Mouse (Mus musculus) B cell, adult 2 months (primary cell): ENCODE measurements around the gene Hmga2.

Experiments used
- DNase-seq, 2 experiments: peaks; one replicate each; pipeline ENCODE4 v3.0.0; 2022

Gene Hmga2

DNA sequence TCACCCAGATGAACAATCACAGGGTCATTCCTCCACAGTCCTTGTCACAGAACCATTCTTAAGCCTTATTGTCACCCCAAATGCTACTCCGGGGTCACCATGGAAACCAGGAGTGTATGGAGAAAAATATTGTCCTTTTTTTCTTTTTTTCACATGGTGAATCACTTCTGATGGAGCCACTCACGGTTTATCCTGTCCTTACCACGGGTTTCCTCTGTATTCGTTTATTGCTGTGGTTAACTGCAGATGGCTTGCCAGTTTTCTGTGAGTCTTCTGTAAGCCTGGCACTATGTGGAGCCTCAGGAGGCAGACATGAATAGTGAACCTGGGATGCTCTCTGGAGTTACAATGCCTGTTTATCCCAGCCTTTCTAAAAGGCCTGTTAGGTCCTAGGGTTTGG is 53.4 kb downstream of the Hmga2 start:
- no peak for DNase-seq

GRCm38 (mm10) chr10:120422050-120422449 is 54.2 kb downstream of the Hmga2 start:
- no peak for DNase-seq

DNA sequence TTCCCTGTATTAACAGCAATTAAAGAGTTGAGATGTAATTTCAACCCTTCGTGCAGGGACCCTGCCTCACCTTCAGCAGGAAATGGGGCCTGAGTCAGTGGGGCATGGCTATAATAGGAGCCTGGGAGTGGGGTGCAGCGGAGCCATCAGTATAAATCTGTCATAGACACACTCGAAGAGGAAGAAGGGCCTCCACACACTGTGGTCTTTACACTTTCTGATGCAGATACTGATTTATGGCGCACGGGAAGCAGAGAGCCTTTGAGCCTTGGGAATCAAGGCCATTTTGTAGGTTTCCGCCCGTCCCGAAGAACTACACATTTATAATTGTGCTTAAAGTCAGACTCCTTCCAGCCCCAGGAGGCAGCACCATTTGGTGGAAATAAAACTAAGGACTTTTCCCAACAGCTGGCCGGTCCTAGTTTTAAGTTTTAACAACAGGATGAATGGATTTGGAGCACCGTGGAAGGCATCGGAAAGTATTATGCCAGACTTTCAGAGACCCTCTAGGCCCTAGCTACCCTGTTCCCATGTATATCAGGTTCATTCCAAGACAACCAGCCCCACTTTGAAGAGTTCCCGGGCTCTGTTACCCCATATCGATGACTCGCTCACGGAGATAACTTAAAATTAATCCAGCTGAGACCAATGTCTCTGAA is 55.2 kb downstream of the Hmga2 start:
- no peak for DNase-seq

- no peak for DNase-seq
These were observed 57.3 kb downstream of the Hmga2 start for GRCm38 (mm10) chr10:120418738-120419523.

DNA sequence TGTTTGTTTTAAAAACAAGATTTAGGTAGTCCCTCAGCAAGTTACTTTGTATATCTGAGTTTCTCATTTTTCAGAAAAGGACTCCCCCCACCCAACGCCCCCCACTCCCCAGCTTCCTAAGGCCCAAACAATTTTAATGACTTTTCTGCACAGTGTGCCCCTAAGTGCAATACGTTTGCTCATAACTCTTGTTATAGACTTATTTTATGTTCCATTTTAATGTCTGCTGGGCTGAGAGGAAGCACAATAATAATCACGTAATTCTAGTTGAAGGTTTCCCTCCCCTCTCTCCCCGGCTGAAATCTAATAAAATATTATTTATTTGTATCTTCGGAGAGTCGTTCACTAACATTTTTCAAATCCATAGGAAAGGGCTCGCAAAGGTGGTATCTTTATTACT is 58.1 kb downstream of the Hmga2 start:
- no peak for DNase-seq

- DNase-seq: no peak
These were observed 58.7 kb downstream of the Hmga2 start for GRCm38 (mm10) chr10:120417488-120418118.

DNA sequence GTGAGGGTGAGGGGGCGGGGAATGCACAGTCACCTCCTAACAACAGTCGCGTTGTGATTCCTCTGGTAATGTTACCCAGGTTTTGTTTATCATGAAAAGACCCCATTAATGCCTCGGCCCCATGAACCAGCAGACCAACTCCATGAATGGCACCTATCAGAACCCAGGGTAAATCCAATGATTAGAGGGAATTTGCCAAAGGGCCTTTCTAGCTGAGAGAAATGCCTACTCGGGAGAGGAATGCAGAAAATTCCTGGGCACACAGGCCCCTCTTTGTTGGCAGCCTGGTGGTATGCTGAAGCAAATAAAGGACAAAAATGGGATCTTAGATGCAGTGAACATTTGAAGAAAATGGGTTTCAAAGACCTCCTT is 59.2 kb downstream of the Hmga2 start:
- DNase-seq: no peak

- DNase-seq: no peak
These were observed 59.6 kb downstream of the Hmga2 start for GRCm38 (mm10) chr10:120416628-120417027.

GRCm38 (mm10) chr10:120412215-120412614 is 64.1 kb downstream of the Hmga2 start:
- DNase-seq: no peak

GRCm38 (mm10) chr10:120410958-120411357 is 65.3 kb downstream of the Hmga2 start:
- no peak for DNase-seq

- no peak for DNase-seq
These were observed 67.1 kb downstream of the Hmga2 start for GRCm38 (mm10) chr10:120409131-120409530.

- DNase-seq: no peak
These were observed 69.0 kb downstream of the Hmga2 start for GRCm38 (mm10) chr10:120407230-120407629.

DNA sequence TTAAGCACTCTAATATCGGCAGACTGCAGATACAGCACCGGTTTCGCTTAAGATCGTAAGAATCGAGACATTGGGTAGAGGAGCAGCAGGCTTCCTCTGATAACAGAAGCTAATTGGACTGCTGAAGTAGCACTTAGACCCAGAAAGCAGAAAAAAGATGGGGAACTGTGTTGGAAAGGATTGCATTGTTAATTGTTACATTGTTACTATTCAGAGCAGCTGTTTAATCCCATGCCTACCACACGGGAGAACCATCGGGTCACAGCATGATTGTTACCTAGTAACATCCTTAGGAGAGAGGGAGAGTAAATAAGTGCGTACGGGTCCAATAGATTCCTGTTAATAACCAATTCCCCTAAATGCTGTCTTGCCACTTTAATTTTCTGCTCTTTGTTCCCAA is 70.2 kb downstream of the Hmga2 start:
- no peak for DNase-seq

DNA sequence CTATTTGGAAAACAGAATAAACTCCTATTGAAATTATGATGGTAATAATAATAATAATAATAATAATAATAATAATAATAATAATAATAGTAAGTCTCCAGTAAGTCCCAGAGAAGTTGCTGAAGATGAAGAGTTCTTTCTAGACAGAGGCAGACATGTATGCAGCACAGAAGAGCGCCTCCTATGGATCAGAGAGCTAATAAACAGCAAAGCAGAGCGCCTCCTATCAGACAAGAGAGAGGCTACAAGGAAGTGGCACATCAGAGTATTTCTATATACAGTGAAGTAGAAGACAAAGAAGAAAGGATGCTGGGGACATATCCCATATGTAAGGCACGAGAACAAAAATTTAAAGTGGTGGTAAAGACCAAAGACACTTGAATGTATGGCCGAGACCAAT is 70.9 kb downstream of the Hmga2 start:
- no peak for DNase-seq

- DNase-seq: no peak
These were observed 73.3 kb downstream of the Hmga2 start for GRCm38 (mm10) chr10:120402966-120403365.

GRCm38 (mm10) chr10:120401787-120402186 is 74.5 kb downstream of the Hmga2 start:
- DNase-seq: no peak

DNA sequence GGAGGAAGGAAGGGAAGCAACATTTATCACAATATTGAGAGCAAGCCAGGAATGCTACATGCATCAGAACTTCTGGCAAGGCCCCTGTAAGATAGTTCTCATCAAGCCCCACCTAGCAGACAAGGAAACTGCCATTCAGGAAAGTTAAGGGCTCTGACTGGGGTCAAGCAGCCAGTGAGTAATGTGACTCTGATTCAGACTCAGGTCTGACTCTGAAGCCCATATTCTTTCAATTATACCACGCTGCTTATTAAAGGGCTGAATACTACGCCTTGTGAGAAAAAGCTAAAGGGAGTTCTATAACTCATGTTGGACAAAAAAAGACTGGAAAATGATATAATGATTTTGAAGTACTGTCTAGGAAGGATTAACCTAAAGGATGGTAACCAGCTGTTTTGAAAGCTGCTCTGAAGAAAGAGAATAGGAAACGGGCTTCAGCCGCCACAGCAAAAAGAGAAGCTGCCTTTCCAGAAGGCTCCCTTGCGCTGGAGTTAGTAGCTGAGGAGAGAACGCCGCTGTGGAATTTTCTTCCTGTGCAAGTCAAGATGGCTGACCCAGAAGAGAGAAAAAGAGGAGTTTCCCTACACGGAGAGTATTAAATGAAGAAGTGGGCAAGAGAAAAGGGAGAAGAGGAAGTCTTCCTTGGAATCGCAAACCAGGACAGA is 76.3 kb downstream of the Hmga2 start:
- DNase-seq: no peak

DNA sequence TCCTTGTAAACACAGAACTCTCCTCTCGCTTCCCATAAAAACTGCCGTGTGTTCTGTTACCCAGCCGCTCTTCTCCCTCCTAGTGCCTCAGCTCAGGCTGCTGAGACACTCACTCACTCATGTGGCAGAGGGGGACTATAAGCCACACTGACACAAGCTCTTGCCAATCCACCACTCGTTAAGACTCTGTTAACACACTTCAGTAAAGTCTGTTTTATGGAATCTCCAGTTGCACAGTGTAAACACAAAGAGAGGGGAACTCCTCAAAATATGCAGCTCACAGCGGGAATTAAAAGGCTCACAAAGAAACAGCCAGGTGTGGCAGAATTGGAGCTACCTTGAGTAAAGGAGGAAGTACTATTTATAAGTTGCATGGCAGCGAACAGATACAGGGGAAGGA is 77.5 kb downstream of the Hmga2 start:
- DNase-seq: no peak

DNA sequence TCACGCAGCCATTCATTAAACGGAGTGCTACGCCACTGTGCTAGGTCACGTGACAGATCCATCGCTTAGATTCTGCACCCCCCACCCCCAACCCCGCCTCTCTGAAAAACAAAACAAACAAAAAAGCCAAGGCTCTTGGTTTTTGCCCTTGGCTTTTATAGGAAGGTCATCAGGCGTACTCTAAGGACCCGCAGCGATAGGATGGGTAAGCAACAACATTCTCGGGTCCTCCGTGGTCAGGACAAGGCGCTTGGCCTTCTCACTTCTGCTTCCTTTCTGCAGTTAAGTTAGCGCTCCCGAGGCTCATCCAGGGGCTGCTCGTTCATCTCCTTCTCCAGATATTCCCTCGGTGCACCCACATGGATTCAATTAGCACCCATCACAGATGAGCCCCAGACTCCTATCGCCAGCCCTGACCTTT is 79.0 kb downstream of the Hmga2 start:
- no peak for DNase-seq

- no peak for DNase-seq
These were observed 80.7 kb downstream of the Hmga2 start for GRCm38 (mm10) chr10:120395550-120395949.

DNA sequence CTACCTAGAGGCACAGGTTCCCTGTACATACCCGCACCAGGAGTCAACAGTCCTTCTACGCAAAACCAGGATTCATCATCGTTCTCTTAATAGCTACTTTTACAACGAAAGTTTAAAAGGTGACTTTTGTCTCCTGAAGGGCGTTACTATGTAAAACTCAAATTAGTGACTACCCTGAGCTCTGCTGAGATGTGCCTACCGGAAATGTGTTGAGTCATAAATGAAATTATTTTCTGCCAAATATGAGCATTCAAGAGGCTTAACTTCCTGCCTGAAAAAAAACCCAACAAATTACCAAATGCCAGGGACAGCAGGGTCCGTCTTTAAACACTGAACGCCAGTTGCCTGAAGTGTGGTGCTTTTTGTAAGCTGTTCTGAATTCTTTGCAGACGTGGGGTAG is 81.5 kb downstream of the Hmga2 start:
- no peak for DNase-seq

DNA sequence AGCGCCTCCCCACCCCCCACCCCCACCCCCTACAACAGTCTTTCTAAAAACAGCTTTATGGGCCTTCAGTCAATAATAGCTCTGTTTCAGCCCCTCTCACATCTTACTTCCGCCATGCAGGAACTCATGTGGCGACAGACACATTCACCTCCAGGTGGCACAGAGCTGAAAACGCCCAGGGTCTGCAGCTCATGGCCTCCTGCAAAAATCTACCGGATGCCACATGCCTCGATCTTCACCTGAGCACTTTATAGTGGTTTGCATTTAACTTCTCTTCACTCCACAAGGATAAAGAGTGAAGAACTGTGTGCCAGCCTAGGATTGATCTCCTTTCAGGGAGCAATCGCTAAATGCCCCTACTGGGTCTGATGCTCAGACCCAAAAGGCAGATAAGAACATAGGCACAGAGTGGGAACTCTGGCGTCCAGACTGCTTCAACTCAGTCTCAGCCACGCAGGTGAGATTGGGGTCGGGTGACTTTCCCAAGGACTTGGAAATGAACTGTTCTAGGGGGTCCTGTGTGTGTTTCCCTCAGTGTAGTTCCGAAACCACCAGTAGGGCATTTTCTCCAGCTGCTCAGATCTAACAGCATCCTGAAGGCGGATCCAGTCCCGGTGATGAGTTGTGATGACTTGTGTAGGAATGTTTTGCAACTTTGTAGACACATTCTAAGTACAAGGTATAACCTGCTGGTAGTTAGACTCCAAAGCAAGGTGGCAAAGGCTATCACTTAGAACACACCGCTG is 84.1 kb downstream of the Hmga2 start:
- DNase-seq: no peak
